Mouse (Mus musculus) heart, postnatal 14 days (tissue): ENCODE measurements at regions not wholly inside any gene's neighbourhood (a gene's known extent, or its start where the extent isn't known, plus 50 kb on each side); places are given as distances from the start of the nearest gene placed in this dataset.
"Not testable (repeated sequence)": the region's sequence is repeated elsewhere in the genome, so short reads cannot be mapped to it uniquely, and the experiment has no call there.

Experiments used
- DNase-seq, 2 experiments: peaks; one replicate each; pipeline ENCODE4 v3.0.0; 2021 to 2022
- intact Hi-C: fragments of 180-260 bp; cut with DNase I; formaldehyde crosslinking; loops from one replicate; pipeline ENCODE4 v1.15.1; 2025

- intact Hi-C loops, result no loop called here
- no peak for DNase-seq
Measured at GRCm38 (mm10) chr14:8867641-8868040, 201.6 kb upstream of the 4930452B06Rik start.

- intact Hi-C loops, result no loop called here
- no peak for DNase-seq
Measured at GRCm38 (mm10) chr14:8851572-8851971, 185.5 kb upstream of the 4930452B06Rik start.

DNA sequence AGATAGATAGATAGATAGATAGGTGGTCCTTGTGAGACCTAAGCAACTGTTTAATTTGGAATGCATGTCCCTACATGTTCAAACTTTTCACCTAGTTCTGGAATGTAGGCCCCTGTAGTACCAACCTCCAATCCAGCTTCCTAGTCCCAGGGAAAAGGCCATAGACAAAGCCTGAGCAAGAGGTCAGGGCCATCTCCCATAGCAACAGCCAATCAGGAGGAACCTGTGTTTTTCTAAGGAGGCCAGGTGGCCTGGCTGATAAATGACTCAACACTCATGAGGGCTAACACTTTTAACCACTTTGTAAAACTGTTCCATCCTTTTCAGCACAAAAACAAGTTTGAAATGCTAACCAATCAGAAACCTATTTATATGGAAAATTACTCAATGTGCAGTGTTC, 184.2 kb upstream of the 4930452B06Rik start:
- intact Hi-C loops, result no loop called here
- DNase-seq, result no peak

DNA sequence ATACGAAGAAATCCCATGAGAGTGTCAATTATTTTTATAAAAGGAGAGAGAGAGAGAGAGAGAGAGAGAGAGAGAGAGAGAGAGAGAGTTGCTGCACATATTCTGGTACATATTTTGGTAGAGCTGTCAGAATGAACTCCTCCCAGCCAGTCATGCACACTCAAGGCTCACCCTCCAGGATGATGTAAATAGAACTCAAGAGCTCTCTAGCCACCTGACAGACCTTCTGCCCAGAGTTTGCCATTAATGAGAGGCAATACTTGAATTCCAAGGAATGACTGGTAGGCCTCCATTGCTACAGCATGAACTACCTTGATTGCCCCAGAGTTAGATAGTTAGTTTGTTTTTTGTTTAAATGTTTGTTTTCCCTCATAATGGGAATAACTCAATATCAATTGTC, 167.5 kb upstream of the 4930452B06Rik start:
- intact Hi-C loops, result no loop called here
- no peak for DNase-seq

- intact Hi-C loops, result not testable (repeated sequence)
- peak in 1 of 2 experiments; percentile 2 for DNase-seq
Measured at GRCm38 (mm10) chr14:8800217-8800616, 134.2 kb upstream of the 4930452B06Rik start.

GRCm38 (mm10) chr14:8789348-8789747, 123.3 kb upstream of the 4930452B06Rik start:
- no peak for DNase-seq
- intact Hi-C loops, result no loop called here

DNA sequence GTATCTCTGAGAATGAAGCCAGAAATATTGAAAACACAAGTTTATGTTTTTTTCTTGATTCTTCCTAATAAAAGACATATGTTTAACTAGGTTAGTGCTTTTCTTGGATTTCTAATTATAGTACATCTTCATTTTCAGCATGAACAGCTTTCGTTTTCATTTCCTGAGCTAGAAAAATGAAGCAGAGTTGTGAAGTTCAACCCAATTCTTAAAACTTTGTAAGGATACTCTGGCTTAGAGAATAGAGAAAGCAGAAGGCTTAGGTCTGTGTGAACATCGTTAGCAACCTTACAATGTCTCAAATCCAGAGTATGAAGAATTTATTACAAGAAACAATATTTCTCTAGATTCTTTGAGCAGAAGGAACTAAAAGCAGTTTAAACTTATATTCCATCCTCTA, 94.5 kb upstream of the 4930452B06Rik start:
- no peak for DNase-seq
- intact Hi-C loops, result no loop called here

GRCm38 (mm10) chr14:8736831-8737230, 70.8 kb upstream of the 4930452B06Rik start:
- DNase-seq, result no peak
- intact Hi-C loops, result no loop called here

- intact Hi-C loops, result no loop called here
- no peak for DNase-seq
Measured at GRCm38 (mm10) chr14:8733261-8733660, 67.2 kb upstream of the 4930452B06Rik start.

DNA sequence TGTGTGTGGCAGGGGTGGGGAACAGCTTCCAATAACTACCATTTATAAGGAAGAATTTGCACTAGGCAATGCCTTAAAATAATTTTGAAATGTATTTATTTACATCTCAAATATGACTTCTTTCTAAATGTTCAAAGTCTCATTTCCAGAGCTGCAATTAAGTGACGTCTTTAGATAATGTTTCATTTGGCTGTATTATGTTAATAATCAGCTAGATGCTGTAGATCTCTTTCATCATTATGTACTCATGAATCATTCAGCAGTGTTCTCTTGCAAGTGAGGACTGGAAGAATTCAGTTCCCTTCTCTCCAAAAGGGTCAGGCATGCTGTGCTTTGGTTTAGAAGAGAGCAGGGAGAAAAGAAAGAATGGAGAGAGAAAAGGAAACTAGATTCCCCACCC, 61.3 kb upstream of the 4930452B06Rik start:
- intact Hi-C loops, result no loop called here
- no peak for DNase-seq
